Mouse (Mus musculus) liver, adult 2 months (tissue): ENCODE data around the gene Rgs8. TPM values are rescaled to one million over a fixed set of nuclear protein-coding genes. Genes with fewer than 3 reads are reported as not detected.

ENCODE experiments used
- DNase-seq: peaks from one replicate; pipeline ENCODE4 v3.0.0-alpha.2; 2011; ENCODE audit warnings: low read depth, low spot score; ENCODE audit errors: extremely low read depth
- H3K27ac ChIP-seq: fragments of 200-500 bp; replicated peaks from 2 replicates; pipeline ENCODE4 v1.5.1; 2012; ENCODE audit warnings: low read depth, mild to moderate bottlenecking, control low read depth, inconsistent platforms, low read length; ENCODE audit not compliant: insufficient read depth
- H3K27me3 ChIP-seq: fragments of 200-500 bp; 2 replicates; pipeline ENCODE4 v1.6.1; 2012; ENCODE audit warnings: mild to moderate bottlenecking, moderate library complexity, low read length, inconsistent platforms; ENCODE audit not compliant: control insufficient read depth, insufficient read depth
- H3K36me3 ChIP-seq: fragments of 200-500 bp; 2 replicates; pipeline ENCODE4 v1.6.1; 2012; ENCODE audit warnings: low read length, inconsistent platforms; ENCODE audit not compliant: control insufficient read depth, insufficient read depth
- H3K4me1 ChIP-seq: fragments of 200-500 bp; 2 replicates; pipeline ENCODE4 v1.6.1; 2011; ENCODE audit warnings: low read length; ENCODE audit not compliant: control insufficient read depth, insufficient read depth
- H3K4me3 ChIP-seq: fragments of 200-500 bp; 2 replicates; pipeline ENCODE4 v1.5.1; 2011; ENCODE audit warnings: low read depth, mild to moderate bottlenecking, control low read depth, low read length, moderate library complexity; ENCODE audit not compliant: insufficient read depth
- H3K79me2 ChIP-seq: fragments of 200-500 bp; 2 replicates; pipeline ENCODE4 v1.6.1; 2012; ENCODE audit warnings: inconsistent platforms, mild to moderate bottlenecking, low read length, moderate library complexity; ENCODE audit not compliant: control insufficient read depth, insufficient read depth
- H3K9ac ChIP-seq: fragments of 200-500 bp; 2 replicates; pipeline ENCODE4 v1.6.1; 2012; ENCODE audit warnings: low read depth, mild to moderate bottlenecking, control low read depth, inconsistent platforms, low read length
- CTCF ChIP-seq: fragments of 200-500 bp; IDR thresholded peaks from 2 replicates; pipeline ENCODE4 v1.5.1; 2011; ENCODE audit warnings: low read depth, low read length, control low read depth
- POLR2A ChIP-seq: fragments of 200-500 bp; IDR thresholded peaks from 2 replicates; pipeline ENCODE4 v1.6.1; 2011; ENCODE audit warnings: low read length, control low read depth; ENCODE audit not compliant: insufficient read depth; ENCODE audit errors: extremely low read depth
- WGBS: fragments of 180-500 bp; shearing (Covaris S2); methylation state at CpG from one replicate; pipeline ENCODE4 v1.1.7; 2018; 5-methylcytosine and 5-hydroxymethylcytosine counted together
- polyA plus RNA-seq: library from polyadenylated mRNA; depleted of rRNA; stranded (reverse); fragments of >200 nt; gene quantifications from 2 replicates; pipeline ENCODE4 v1.2.3, GENCODE M21; 2012
- total RNA-seq: library from RNA; depleted of rRNA; stranded (reverse); fragments of >200 nt; gene quantifications from 2 replicates; pipeline ENCODE4 v1.2.3, GENCODE M21; 2014

Rgs8 gene
- total and polyA plus RNA-seq, 2 experiments = 0.09 TPM; not detected in 1

DNA sequence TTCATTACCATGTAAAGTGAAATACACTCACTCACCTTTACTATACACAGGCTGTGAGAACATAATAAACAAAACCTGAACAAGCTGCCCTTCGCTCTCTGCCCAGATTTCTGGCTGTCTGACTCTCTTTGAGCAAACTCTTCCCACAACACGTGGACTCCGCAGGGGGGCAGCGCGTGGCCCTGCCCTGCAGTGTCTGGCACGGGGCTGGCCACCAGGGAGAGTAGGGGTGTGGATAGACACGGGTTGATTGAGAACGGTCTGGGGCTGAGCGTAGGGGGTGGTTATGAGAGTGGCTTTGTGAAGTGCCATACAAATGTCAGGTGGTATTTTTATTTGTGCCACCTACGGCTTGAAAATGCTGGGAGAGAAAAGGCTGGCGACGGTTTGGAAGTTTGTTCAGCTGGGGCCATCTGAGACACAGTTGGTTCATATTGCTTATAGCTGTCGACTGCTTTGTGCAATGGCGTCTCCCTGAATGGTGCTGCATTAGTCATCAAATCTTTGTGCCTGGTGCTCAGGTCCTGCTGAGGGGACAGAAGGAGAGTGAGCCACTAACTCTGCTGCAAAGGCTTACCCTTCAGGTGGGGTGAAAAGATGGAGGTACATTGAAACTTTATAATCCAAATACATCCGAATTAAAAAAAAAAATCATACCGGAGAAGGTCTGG is 44.9 kb downstream of the Rgs8 start:
- no peaks in the 10 kb centered on the region for H3K79me2 ChIP-seq
- peak overlapping the region; percentile 72 for H3K9ac ChIP-seq
- peaks cover 46% of the 10 kb centered on the region for H3K4me1 ChIP-seq
- WGBS = 33% methylated on average over 16 of the region's 16 CpGs
- TF ChIP-seq CTCF (peak; percentile 59), POLR2A (no peak)
- peak; percentile 95 for DNase-seq
- H3K27ac ChIP-seq = peak overlapping the region; percentile 97
- no peaks in the 10 kb centered on the region for H3K27me3 ChIP-seq
- no peaks in the 10 kb centered on the region for H3K36me3 ChIP-seq
- H3K4me3 ChIP-seq = no peak overlapping the region

DNA sequence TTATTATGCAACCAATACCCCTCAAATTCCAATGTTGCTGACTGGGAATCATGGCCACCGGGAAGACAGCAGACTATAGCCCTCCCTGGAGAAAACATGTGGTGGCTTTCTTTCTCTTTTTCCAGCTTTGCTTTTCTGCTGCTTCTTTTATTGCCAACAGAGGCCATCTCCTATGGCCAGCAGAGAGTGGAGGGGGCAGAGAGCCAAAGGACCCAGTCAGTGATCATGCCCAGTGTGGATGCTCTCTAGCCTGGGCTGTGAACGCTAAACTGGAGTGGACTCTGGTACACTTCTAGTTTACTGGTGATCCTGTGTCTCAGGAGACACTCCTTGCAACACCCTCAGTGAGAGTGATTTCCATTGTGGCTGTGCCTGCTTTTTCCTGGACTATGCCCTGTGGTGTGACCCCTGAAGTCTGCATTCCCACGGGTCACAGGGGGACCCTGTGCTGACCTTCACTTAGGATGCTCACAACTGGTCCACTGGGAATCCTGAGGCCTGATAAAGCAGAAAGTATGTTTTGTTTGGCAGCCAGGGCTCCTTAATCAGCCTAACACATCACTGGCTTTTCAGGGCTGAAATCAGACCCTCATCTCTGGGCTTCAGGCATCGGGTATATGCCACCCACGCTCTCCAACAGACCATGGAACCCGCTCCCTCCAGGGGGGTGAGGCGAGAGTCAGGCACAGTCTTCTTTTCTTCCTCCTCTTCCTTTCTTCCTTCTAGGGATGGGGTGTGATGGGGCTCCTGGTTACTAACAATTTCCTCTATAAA is 45.7 kb downstream of the Rgs8 start:
- Histone ChIP-seq H3K4me3 (no peak overlapping the region), H3K27ac (peak overlapping the region; percentile 97), H3K9ac (no peak overlapping the region), H3K79me2 (no peaks in the 10 kb centered on the region), H3K27me3 (no peaks in the 10 kb centered on the region), H3K4me1 (peaks cover 48% of the 10 kb centered on the region), H3K36me3 (no peaks in the 10 kb centered on the region)
- WGBS = 56% methylated on average over 7 of the region's 7 CpGs
- TF ChIP-seq CTCF (no peak), POLR2A (no peak)
- DNase-seq = peak; percentile 90

DNA sequence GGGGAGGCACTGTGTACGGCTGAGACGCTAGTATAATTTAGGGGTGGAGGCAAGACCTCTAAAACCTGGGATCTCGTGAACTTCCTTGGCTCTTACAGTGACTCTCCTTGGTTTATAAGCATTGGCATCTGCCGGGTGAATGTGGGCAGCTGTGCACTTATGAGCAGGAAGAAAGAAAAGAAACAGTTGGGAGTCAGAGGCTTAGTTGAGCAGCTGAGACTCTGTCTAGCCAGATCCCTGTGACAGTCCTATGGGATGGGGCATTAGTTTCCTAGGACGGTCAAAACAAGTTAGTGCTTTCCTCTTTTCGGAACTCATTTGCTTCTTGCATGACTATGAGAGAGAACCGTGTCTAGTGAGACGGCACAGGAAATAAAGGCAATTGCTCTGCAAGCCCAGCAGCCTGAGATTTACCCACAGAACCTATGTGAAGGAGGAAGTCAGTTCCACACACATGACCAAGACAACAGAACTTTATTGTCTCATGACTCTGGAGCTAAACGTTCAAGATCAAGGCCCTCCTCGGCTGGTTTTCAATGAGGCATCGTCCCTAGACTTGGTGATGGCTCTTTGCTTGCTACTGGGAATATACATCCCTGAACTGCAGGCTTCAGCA is 47.7 kb downstream of the Rgs8 start:
- H3K4me3 ChIP-seq = no peak overlapping the region
- no peak overlapping the region; the same call in 1 of the 2 replicates for H3K27ac ChIP-seq
- TF ChIP-seq POLR2A (no peak), CTCF (no peak)
- no peak for DNase-seq
- H3K79me2 ChIP-seq = no peaks in the 10 kb centered on the region
- H3K27me3 ChIP-seq = no peaks in the 10 kb centered on the region
- H3K4me1 ChIP-seq = peaks cover 46% of the 10 kb centered on the region
- WGBS = 92% methylated on average over 11 of the region's 11 CpGs
- no peaks in the 10 kb centered on the region for H3K36me3 ChIP-seq
- H3K9ac ChIP-seq = no peak overlapping the region

DNA sequence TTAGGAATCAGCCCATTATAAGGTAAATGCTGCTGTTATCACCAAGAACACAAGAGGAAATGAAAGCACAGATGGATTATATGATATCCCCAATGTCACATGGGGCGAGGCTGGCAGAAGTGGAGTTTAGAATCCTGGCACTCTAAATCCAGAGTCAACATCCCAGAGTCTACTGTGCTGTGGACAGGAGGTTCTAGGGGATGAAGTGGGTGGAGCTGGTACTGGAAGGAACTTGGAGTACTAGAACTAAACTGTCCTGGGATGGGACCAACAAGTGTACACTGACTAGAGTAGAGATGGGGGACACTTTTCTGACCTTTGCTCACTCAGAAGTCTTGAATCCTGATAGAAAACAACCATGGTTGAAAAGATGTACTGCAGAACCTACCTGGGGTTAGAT is 48.6 kb downstream of the Rgs8 start:
- peak overlapping the region; percentile 72 for H3K27ac ChIP-seq
- no peak for TF ChIP-seq POLR2A
- no peak for TF ChIP-seq CTCF
- H3K4me1 ChIP-seq = peaks cover 45% of the 10 kb centered on the region
- WGBS = 38% methylated on average over 1 of the region's 1 CpGs
- H3K79me2 ChIP-seq = no peaks in the 10 kb centered on the region
- no peaks in the 10 kb centered on the region for H3K27me3 ChIP-seq
- no peak overlapping the region for H3K4me3 ChIP-seq
- peak; percentile 93 for DNase-seq
- H3K36me3 ChIP-seq = no peaks in the 10 kb centered on the region
- no peak overlapping the region for H3K9ac ChIP-seq

DNA sequence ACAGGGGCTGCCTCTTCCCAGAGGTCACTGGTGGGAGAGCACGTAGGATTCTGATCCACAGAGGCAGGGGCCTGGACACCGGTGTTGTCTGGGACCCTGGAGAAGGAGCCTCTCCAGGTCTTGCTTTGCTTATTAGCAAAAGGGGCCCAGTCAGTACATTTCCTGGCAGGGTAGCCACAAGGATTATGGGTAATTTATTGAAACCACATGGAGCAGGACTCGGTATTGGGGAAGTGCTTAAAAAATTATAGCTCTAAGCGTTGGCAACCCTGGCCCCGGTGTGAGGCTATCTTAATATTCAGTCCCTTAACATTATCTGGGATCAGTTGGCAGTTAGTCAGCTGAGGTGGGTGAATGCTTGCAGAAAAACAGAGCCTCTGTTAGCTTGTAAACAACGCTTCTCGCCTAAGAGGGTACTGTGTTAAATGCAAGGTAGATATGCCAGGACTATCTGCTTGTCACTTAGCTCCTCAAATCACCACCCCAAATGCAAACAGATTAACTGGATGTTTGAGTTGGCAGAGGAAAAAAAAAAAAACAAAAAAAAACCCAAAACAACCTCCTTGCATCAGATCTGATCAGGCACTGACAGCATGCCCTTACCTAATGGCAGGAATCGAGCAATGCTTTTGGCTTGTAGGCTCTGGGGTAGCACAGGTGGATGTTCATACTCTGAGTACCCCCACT is 49.5 kb downstream of the Rgs8 start:
- DNase-seq = peak; percentile 95
- 41% methylated on average over 8 of the region's 8 CpGs for WGBS
- TF ChIP-seq CTCF (no peak), POLR2A (no peak)
- Histone ChIP-seq H3K27ac (peak overlapping the region; percentile 75), H3K9ac (peak overlapping the region; percentile 0; the same call in 1 of the 2 replicates), H3K36me3 (no peaks in the 10 kb centered on the region), H3K79me2 (no peaks in the 10 kb centered on the region), H3K27me3 (no peaks in the 10 kb centered on the region), H3K4me3 (no peak overlapping the region), H3K4me1 (peaks cover 36% of the 10 kb centered on the region)
